Comparison of ENCODE assay signal across 23 mouse cellular contexts in genomic region chr6:30284177-30284576, GRCm38 (mm10). TPM values are rescaled to one million over a fixed set of nuclear protein-coding genes. Genes with fewer than 3 reads are reported as not detected.
A peak's percentile ranks its signal among the peaks of the same experiment; 100 is the strongest.
DNase-seq lines count a peak whose midpoint lies in the region; ATAC-seq lines count a peak whose summit lies in the region.
"Had no signal": no experiment of that assay in that cellular context is flagged by ENCODE, and none has a peak within 500 bp of the region (broad histone marks: within the 10 kb centered on the region; RNA-seq: fewer than 3 reads in every experiment).

No protein-coding gene starts in this region.

- H3K27ac ChIP-seq in liver, embryonic 13.5 days = peak overlapping the region; percentile 12; the same call in 1 of the 2 replicates
- H3K27ac ChIP-seq in liver, embryonic 12.5 days = no peak overlapping the region
- no peak overlapping the region for H3K27ac ChIP-seq in liver, embryonic 15.5 days (replicated peaks)
- H3K27ac ChIP-seq: embryonic facial prominence, embryonic 13.5 days; embryonic facial prominence, embryonic 15.5 days; forebrain, embryonic 10.5 days; forebrain, embryonic 12.5 days had no signal

- no peak overlapping the region for H3K4me2 ChIP-seq in liver, embryonic 13.5 days
- no peak overlapping the region for H3K4me2 ChIP-seq in liver, embryonic 12.5 days
- no peak overlapping the region for H3K4me2 ChIP-seq in liver, embryonic 15.5 days
- H3K4me2 ChIP-seq: embryonic facial prominence, embryonic 13.5 days; embryonic facial prominence, embryonic 15.5 days; forebrain, embryonic 12.5 days had no signal

- no peaks in the 10 kb centered on the region for H3K27me3 ChIP-seq in liver, embryonic 13.5 days
- H3K27me3 ChIP-seq in liver, embryonic 12.5 days (replicated peaks) = no peaks in the 10 kb centered on the region
- no peaks in the 10 kb centered on the region for H3K27me3 ChIP-seq in liver, embryonic 15.5 days
- H3K27me3 ChIP-seq: embryonic facial prominence, embryonic 13.5 days; embryonic facial prominence, embryonic 15.5 days; forebrain, embryonic 12.5 days had no signal

- DNase-seq in liver, embryonic 13.5 days = no peak
- DNase-seq in lung, adult 18-20 months = no peak
- no peak for DNase-seq in right cerebral cortex, postnatal 10 days (ENCODE audit: low spot score in 2 of 2)
- DNase-seq in frontal cortex, postnatal 36 days (ENCODE audit: low spot score in 2 of 2) = no peak
- DNase-seq: adrenal gland, adult 2 months; adrenal gland, postnatal 10 days; adrenal gland, postnatal 25 days; cerebellum, adult 11 months; cerebellum, adult 18-20 months; cerebellum, adult 8-10 months; cerebellum, adult 9-11 months; cerebellum, postnatal 14 days; cerebellum, postnatal 36 days; embryo, embryonic 11 days had no signal

- peaks cover 61% of the 10 kb centered on the region for H3K36me3 ChIP-seq in liver, embryonic 13.5 days
- H3K36me3 ChIP-seq in liver, embryonic 12.5 days = peaks cover 77% of the 10 kb centered on the region
- peaks cover 76% of the 10 kb centered on the region for H3K36me3 ChIP-seq in liver, embryonic 15.5 days (replicated peaks)

- H3K9ac ChIP-seq in liver, embryonic 13.5 days = no peak overlapping the region
- no peak overlapping the region for H3K9ac ChIP-seq in liver, embryonic 12.5 days
- H3K9ac ChIP-seq in liver, embryonic 15.5 days = no peak overlapping the region
- H3K9ac ChIP-seq: embryonic facial prominence, embryonic 13.5 days; embryonic facial prominence, embryonic 15.5 days; forebrain, embryonic 12.5 days had no signal

- 0 out of 2 replicates have a peak, but pooled peaks have one; percentile 45 for ATAC-seq in liver, embryonic 13.5 days (ENCODE audit: low read depth)
- no peak for ATAC-seq in liver, embryonic 12.5 days
- 0 out of 2 replicates have a peak, but pooled peaks have one; percentile 28 for ATAC-seq in liver, embryonic 15.5 days (ENCODE audit: insufficient read depth)
- ATAC-seq in megakaryocyte progenitor cell, adult 5-6 weeks (replicated peaks; ENCODE audit: poor library complexity) = peak; percentile 66
- ATAC-seq: forebrain, embryonic 14.5 days had no signal

- H3K4me3 ChIP-seq in liver, embryonic 13.5 days (replicated peaks) = no peak overlapping the region
- no peak overlapping the region for H3K4me3 ChIP-seq in liver, embryonic 12.5 days
- no peak overlapping the region for H3K4me3 ChIP-seq in liver, embryonic 15.5 days (replicated peaks)
- H3K4me3 ChIP-seq: embryonic facial prominence, embryonic 13.5 days; embryonic facial prominence, embryonic 15.5 days; erythroblast, embryonic 14.5 days; forebrain, embryonic 10.5 days; forebrain, embryonic 12.5 days had no signal

- no peaks in the 10 kb centered on the region for H3K9me3 ChIP-seq in liver, embryonic 13.5 days (replicated peaks)
- no peaks in the 10 kb centered on the region for H3K9me3 ChIP-seq in liver, embryonic 12.5 days (replicated peaks)
- H3K9me3 ChIP-seq in liver, embryonic 15.5 days (replicated peaks) = no peaks in the 10 kb centered on the region
- H3K9me3 ChIP-seq: embryonic facial prominence, embryonic 13.5 days; embryonic facial prominence, embryonic 15.5 days; forebrain, embryonic 10.5 days; forebrain, embryonic 12.5 days had no signal

- H3K4me1 ChIP-seq in liver, embryonic 13.5 days (replicated peaks) = peaks cover 25% of the 10 kb centered on the region
- H3K4me1 ChIP-seq in liver, embryonic 12.5 days = peaks cover 25% of the 10 kb centered on the region
- peaks cover 21% of the 10 kb centered on the region for H3K4me1 ChIP-seq in liver, embryonic 15.5 days (replicated peaks)
- H3K4me1 ChIP-seq: embryonic facial prominence, embryonic 13.5 days; embryonic facial prominence, embryonic 15.5 days; forebrain, embryonic 10.5 days; forebrain, embryonic 12.5 days had no signal

RNA-seq across cellular contexts. Expression of gene Ube2h, which starts 20.2 kb away (rescaled TPM):
- polyA plus RNA-seq in liver, embryonic 13.5 days (2015; fragmentation: Nextera tagmentation; extraction: Ambion mirVana) = 25.4 and 28.5 TPM in 2 replicates
- 31.6 and 33.4 TPM in 2 replicates for polyA plus RNA-seq in liver, embryonic 12.5 days (2016; fragmentation: Nextera tagmentation; extraction: Ambion mirVana)
- 33.8 and 34.7 TPM in 2 replicates for polyA plus RNA-seq in liver, embryonic 15.5 days (2015; fragmentation: Nextera tagmentation; extraction: Ambion mirVana)
- total RNA-seq in megakaryocyte progenitor cell, adult 5-6 weeks (2015) = 6.7 and 8.9 TPM in 2 replicates
- total RNA-seq in megakaryocyte progenitor cell, adult 5-6 weeks (2017) = 5.6 and 7.5 TPM in 2 replicates
